Mouse (Mus musculus): ENCODE data around the gene Sox15. TPM values are rescaled to one million over a fixed set of nuclear protein-coding genes. Genes with fewer than 3 reads are reported as not detected.
A peak's percentile ranks its signal among the peaks of the same experiment; 100 is the strongest.

The Sox15 gene
- polyA plus RNA-seq, 1 experiment: 0.09 TPM

DNA sequence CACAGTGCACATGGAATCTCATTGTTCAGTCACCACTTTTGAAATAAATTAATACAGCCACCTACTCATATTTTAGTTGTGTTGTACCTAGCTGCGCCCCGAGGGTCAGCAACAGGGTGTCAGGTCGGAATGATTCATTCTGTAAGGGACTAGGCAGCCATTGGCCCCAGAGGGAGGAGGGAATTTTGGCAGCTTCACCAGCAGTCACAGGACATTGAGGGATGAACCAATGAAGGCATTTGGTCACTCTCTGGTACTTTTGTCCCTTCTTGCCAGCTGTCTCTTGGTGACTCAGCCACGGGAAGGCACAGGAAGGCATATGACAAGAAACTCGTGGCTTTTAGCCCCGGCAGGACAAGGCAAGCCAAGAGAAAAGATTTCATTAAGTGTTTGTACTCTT, 8.7 kb downstream of the Sox15 start:
- DNase-seq (ENCODE audit: low read depth in 1 of 2, low spot score in 2 of 2): no peak
- Histone ChIP-seq H3K36me3 (ENCODE audit: control insufficient read depth, insufficient read depth, low read length) (peaks cover 16% of the 10 kb centered on the region), H3K4me1 (ENCODE audit: control insufficient read depth, insufficient read depth, insufficient read length) (peaks cover 8% of the 10 kb centered on the region; the same call in 1 of the 2 replicates), H3K27me3 (ENCODE audit: control insufficient read depth, insufficient read depth, low read length) (no peaks in the 10 kb centered on the region), H3K27ac (ENCODE audit: insufficient read depth, low read length) (peak overlapping the region; percentile 98; the same call in 1 of the 2 replicates), H3K4me3 (ENCODE audit: extremely low read depth, insufficient read depth, insufficient read length) (no peak overlapping the region)
- TF ChIP-seq POLR2A (IDR thresholded peaks at IDR 0.05; ENCODE audit: low read depth, low read length) (no peak), CTCF (IDR thresholded peaks at IDR 0.05; ENCODE audit: extremely low read depth, insufficient read depth, insufficient read length, insufficient replicate concordance) (no peak)
- 72% methylated on average over 6 of the region's 6 CpGs for WGBS

DNA sequence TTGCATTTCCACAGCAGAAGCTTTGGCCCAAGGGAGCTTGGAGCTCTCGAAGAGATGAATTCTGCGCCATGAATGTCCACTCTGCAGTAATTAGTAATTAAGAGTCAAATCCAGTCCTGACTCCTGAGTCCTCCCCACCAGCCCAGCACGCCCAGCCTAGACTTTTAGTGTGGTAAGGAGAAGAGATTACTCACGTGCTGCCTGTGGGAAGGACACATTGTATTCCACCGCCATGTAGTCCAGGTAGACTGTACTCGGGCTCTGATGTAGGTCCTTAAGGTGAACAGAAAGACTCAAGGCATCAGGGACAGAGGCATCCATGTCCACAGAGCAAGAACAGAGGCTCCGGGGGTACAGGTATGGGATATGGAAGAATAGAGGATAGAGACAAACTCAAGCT, 9.7 kb downstream of the Sox15 start:
- DNase-seq (ENCODE audit: low read depth in 1 of 2, low spot score in 2 of 2): no peak
- H3K4me3 ChIP-seq (ENCODE audit: extremely low read depth, insufficient read depth, insufficient read length): no peak overlapping the region
- H3K36me3 ChIP-seq (ENCODE audit: control insufficient read depth, insufficient read depth, low read length): peaks cover 20% of the 10 kb centered on the region
- no peaks in the 10 kb centered on the region for H3K27me3 ChIP-seq (ENCODE audit: control insufficient read depth, insufficient read depth, low read length)
- WGBS: 92% methylated on average over 7 of the region's 7 CpGs
- no peak overlapping the region; the same call in 1 of the 2 replicates for H3K27ac ChIP-seq (ENCODE audit: insufficient read depth, low read length)
- TF ChIP-seq CTCF (IDR thresholded peaks at IDR 0.05; ENCODE audit: extremely low read depth, insufficient read depth, insufficient read length, insufficient replicate concordance) (no peak), POLR2A (IDR thresholded peaks at IDR 0.05; ENCODE audit: low read depth, low read length) (no peak)
- peaks cover 8% of the 10 kb centered on the region; the same call in 1 of the 2 replicates for H3K4me1 ChIP-seq (ENCODE audit: control insufficient read depth, insufficient read depth, insufficient read length)

DNA sequence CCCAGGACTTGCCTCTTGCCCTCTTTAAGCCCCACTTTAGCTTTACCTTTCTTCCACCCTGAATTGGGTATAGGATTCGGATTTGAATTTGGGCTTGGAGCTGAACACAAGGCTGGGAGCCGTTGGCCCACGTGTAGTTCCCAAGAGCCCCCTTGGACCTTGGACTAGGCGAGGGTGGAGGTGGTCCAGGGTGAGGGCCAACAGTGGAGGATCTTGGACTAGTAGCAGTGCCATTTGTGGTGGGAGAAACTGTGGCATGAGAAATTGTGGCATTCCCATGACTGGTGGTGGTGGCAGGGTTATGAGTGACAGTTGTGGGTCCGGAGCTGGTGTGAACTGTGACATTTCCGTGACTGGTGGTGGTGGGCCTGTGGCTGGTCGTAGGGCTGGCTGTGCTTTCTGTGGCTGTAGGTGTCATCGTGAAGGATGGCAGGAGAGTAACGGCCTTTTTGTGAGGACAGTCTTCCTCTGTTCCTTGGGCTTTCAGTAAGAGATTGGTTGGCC, 10.4 kb downstream of the Sox15 start:
- Histone ChIP-seq H3K4me1 (ENCODE audit: control insufficient read depth, insufficient read depth, insufficient read length) (peaks cover 8% of the 10 kb centered on the region; the same call in 1 of the 2 replicates), H3K27me3 (ENCODE audit: control insufficient read depth, insufficient read depth, low read length) (no peaks in the 10 kb centered on the region), H3K4me3 (ENCODE audit: extremely low read depth, insufficient read depth, insufficient read length) (peak overlapping the region; percentile 31; the same call in 1 of the 2 replicates), H3K36me3 (ENCODE audit: control insufficient read depth, insufficient read depth, low read length) (peaks cover 23% of the 10 kb centered on the region), H3K27ac (ENCODE audit: insufficient read depth, low read length) (peak overlapping the region; percentile 45)
- WGBS: 80% methylated on average over 9 of the region's 9 CpGs
- no peak for DNase-seq (ENCODE audit: low read depth in 1 of 2, low spot score in 2 of 2)
- TF ChIP-seq CTCF (IDR thresholded peaks at IDR 0.05; ENCODE audit: extremely low read depth, insufficient read depth, insufficient read length, insufficient replicate concordance) (no peak), POLR2A (IDR thresholded peaks at IDR 0.05; ENCODE audit: low read depth, low read length) (no peak)

DNA sequence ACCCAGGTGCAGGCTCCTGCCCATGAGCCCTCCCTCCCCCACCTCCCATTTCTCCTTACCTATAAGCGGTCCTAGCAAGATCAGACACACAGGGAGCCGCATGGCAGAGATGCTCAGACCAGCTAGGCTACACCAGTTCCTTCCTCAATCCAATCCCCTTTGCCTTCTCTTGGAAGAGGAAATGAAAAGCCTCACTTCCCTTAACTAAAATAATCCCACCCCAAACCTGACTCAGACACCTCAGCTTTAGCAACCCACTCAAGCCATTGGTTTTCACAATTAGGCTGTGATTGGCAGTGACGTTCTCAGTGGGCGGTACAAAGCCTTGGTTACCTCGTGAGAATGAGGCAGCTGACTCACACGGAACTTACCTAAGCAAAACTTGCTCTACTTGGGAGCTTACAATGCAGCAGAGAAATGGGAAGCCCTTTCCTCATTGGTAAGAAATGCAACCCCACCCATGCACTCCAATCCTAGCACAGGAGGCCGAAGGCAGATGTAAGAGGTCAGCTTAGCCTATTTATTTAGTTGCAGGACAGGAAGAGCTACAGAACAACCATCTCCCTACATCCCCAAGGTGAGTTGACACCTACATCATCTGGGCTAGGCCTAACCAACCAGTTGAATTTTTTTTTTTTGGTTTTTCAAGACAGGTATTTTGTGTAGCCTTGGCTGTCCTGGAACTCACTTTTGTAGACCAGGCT, 11.0 kb downstream of the Sox15 start, which contains the start of gene Cd68:
TSS of gene Cd68 (minus strand) at position 193 of the 704 bp plus-strand sequence.
- H3K36me3 ChIP-seq (ENCODE audit: control insufficient read depth, insufficient read depth, low read length): peaks cover 23% of the 10 kb centered on the region
- DNase-seq (ENCODE audit: low read depth in 1 of 2, low spot score in 2 of 2): peak; percentile 48 to 84
- 32% methylated on average over 7 of the region's 7 CpGs for WGBS
- H3K4me3 ChIP-seq (ENCODE audit: extremely low read depth, insufficient read depth, insufficient read length): peak within 1 kb of the TSS; percentile 31; the same call in 1 of the 2 replicates
- TF ChIP-seq CTCF (IDR thresholded peaks at IDR 0.05; ENCODE audit: extremely low read depth, insufficient read depth, insufficient read length, insufficient replicate concordance) (no peak), POLR2A (IDR thresholded peaks at IDR 0.05; ENCODE audit: low read depth, low read length) (0 out of 2 replicates have a peak, but pooled peaks have one; percentile 7)
- peaks cover 12% of the 10 kb centered on the region; the same call in 1 of the 2 replicates for H3K4me1 ChIP-seq (ENCODE audit: control insufficient read depth, insufficient read depth, insufficient read length)
- H3K27ac ChIP-seq (ENCODE audit: insufficient read depth, low read length): peak within 1 kb of the TSS; percentile 45
- no peaks in the 10 kb centered on the region for H3K27me3 ChIP-seq (ENCODE audit: control insufficient read depth, insufficient read depth, low read length)

DNA sequence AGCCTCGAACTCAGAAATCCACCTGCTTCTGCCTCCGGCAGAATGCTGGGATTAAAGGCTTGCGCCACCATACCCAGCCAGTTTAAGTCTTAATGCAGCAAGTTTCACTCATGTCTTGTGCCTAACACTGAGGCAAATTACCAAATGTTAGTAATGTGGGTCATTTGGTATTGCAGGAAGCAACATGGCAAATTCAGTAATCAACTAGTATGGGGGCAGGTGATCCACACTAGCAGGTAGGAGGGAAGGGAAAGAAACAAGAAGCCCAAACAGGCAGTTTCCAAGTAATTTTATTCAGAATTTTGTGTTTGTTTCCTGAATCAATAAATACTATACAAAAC, 11.5 kb downstream of the Sox15 start:
- Histone ChIP-seq H3K27me3 (ENCODE audit: control insufficient read depth, insufficient read depth, low read length) (no peaks in the 10 kb centered on the region), H3K4me3 (ENCODE audit: extremely low read depth, insufficient read depth, insufficient read length) (no peak overlapping the region), H3K36me3 (ENCODE audit: control insufficient read depth, insufficient read depth, low read length) (peaks cover 23% of the 10 kb centered on the region), H3K4me1 (ENCODE audit: control insufficient read depth, insufficient read depth, insufficient read length) (peaks cover 12% of the 10 kb centered on the region; the same call in 1 of the 2 replicates), H3K27ac (ENCODE audit: insufficient read depth, low read length) (no peak overlapping the region)
- TF ChIP-seq POLR2A (IDR thresholded peaks at IDR 0.05; ENCODE audit: low read depth, low read length) (no peak), CTCF (IDR thresholded peaks at IDR 0.05; ENCODE audit: extremely low read depth, insufficient read depth, insufficient read length, insufficient replicate concordance) (no peak)
- 85% methylated on average over 3 of the region's 3 CpGs for WGBS
- no peak for DNase-seq (ENCODE audit: low read depth in 1 of 2, low spot score in 2 of 2)

DNA sequence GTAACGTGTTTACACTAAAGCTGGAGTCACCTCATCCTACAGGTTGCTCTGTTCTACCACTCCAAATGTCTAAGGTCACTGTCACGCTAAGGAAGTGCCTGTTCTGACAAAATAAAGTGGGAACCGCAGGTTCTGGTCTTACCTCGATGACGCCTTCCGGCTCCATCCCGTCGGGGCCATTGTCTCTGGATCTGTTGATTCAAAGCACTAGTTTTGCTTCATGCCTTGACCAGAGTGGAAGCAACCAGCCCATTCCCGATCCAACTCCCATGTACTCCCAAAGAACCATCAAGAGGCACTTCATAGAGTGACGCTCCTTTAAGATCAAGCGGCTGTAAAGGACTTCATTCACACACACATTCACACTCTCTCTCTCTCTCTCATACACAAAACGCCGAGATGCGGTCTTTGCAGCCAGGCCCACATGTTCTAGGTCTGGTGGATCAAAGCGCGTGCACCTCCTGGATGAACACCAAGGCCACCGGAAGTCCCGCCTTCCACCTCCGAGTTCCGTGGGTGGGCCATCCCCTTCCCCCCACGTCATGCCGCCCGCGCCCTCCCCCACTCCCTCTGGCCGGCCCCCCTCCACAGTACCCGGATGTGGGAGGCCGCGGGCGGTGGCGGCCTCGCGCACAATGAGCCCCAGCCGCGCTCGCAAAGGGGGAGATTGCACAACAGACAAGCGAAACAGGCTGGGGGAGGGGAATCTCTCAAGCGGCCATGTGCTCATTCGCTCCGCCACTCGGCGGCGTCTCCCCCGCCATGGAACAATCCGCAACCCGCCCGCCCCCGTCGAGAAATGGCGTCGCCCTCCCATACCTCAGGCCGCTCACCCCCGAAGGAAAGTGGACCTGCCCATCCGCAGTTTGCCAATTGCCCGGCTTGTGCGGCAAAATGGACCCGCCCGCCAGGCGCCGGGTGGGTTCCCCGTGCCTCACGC, 15.9 kb downstream of the Sox15 start:
- DNase-seq (ENCODE audit: low read depth in 1 of 2, low spot score in 2 of 2): peak; percentile 94
- peak overlapping the region; percentile 95 for H3K27ac ChIP-seq (ENCODE audit: insufficient read depth, low read length)
- H3K4me3 ChIP-seq (ENCODE audit: extremely low read depth, insufficient read depth, insufficient read length): peak overlapping the region; percentile 93
- no peaks in the 10 kb centered on the region for H3K27me3 ChIP-seq (ENCODE audit: control insufficient read depth, insufficient read depth, low read length)
- TF ChIP-seq CTCF (IDR thresholded peaks at IDR 0.05; ENCODE audit: extremely low read depth, insufficient read depth, insufficient read length, insufficient replicate concordance): no peak
- TF ChIP-seq POLR2A (IDR thresholded peaks at IDR 0.05; ENCODE audit: low read depth, low read length): no peak; the same call in none of the 2 replicates
- 0 out of 2 replicates have a peak, but pooled peaks cover 7% of the 10 kb centered on the region for H3K4me1 ChIP-seq (ENCODE audit: control insufficient read depth, insufficient read depth, insufficient read length)
- peaks cover 36% of the 10 kb centered on the region for H3K36me3 ChIP-seq (ENCODE audit: control insufficient read depth, insufficient read depth, low read length)
- under 1% methylated on average over 60 of the region's 61 CpGs for WGBS
